Mouse (Mus musculus): Measurements from ENCODE around the gene Ckm. TPM values are rescaled to one million over a fixed set of nuclear protein-coding genes. Genes with fewer than 3 reads are reported as not detected.

Ckm gene
- total and polyA plus RNA-seq, 3 experiments, result not detected

- Histone ChIP-seq H3K9me3 (replicated peaks; ENCODE audit: insufficient read depth, low read length) (no peaks in the 10 kb centered on the region), H3K4me1 (ENCODE audit: control insufficient read depth in 1 of 2, insufficient read depth in 2 of 2, low read length in 2 of 2) (no peaks in the 10 kb centered on the region), H3K27ac (ENCODE audit: control insufficient read depth, low read depth, low read length) (no peak overlapping the region), H3K4me3 (ENCODE audit: control insufficient read depth in 1 of 2, insufficient read depth in 1 of 2, low read depth in 2 of 2, low read length in 2 of 2) (no peak overlapping the region), H3K27me3 (ENCODE audit: control insufficient read depth in 1 of 2, insufficient read depth in 2 of 2, low read length in 2 of 2) (no peaks in the 10 kb centered on the region), H3K9ac (ENCODE audit: control insufficient read depth, low read depth, low read length, poor library complexity, severe bottlenecking) (no peak overlapping the region), H3K36me3 (ENCODE audit: control insufficient read depth in 1 of 2, insufficient read depth in 2 of 2, low read length in 2 of 2) (peaks cover 0 to under 1% of the 10 kb centered on the region in 2 experiments; a peak in 1 of 4 replicates), H3K79me2 (ENCODE audit: control insufficient read depth, insufficient read depth, low read length, poor library complexity) (no peaks in the 10 kb centered on the region)
- no peak for TF ChIP-seq POLR2AphosphoS2 (IDR thresholded peaks at IDR 0.05; ENCODE audit: low read length)
- TF ChIP-seq USF1 (IDR thresholded peaks at IDR 0.05; ENCODE audit: low read depth, low read length), result no peak
- TF ChIP-seq MAZ (IDR thresholded peaks at IDR 0.05; ENCODE audit: low read depth, low read length), result no peak
- no peak for DNase-seq (ENCODE audit: low read depth, low spot score)
Measured at GRCm38 (mm10) chr7:19447689-19448088, 43.1 kb downstream of the Ckm start.

GRCm38 (mm10) chr7:19449165-19449564 lies 44.6 kb downstream of the Ckm start:
- no peak overlapping the region for H3K27ac ChIP-seq (ENCODE audit: control insufficient read depth, low read depth, low read length)

GRCm38 (mm10) chr7:19455186-19455585 lies 50.6 kb downstream of the Ckm start:
- no peaks in the 10 kb centered on the region for H3K27me3 ChIP-seq (ENCODE audit: control insufficient read depth in 1 of 2, insufficient read depth in 2 of 2, low read length in 2 of 2)
- H3K27ac ChIP-seq (ENCODE audit: control insufficient read depth, low read depth, low read length), result no peak overlapping the region
- H3K9me3 ChIP-seq (replicated peaks; ENCODE audit: insufficient read depth, low read length), result no peaks in the 10 kb centered on the region
- 0 out of 4 replicates have a peak, but pooled peaks cover 0 to 8% of the 10 kb centered on the region in 2 experiments for H3K4me1 ChIP-seq (ENCODE audit: control insufficient read depth in 1 of 2, insufficient read depth in 2 of 2, low read length in 2 of 2)
- no peak overlapping the region for H3K9ac ChIP-seq (ENCODE audit: control insufficient read depth, low read depth, low read length, poor library complexity, severe bottlenecking)
- no peak overlapping the region for H3K4me3 ChIP-seq (ENCODE audit: control insufficient read depth in 1 of 2, insufficient read depth in 1 of 2, low read depth in 2 of 2, low read length in 2 of 2)
- TF ChIP-seq NELFE (IDR thresholded peaks at IDR 0.05; ENCODE audit: low read depth, low read length) (no peak), CTCF (IDR thresholded peaks at IDR 0.05 in 2 of 3, conservative IDR thresholded peaks at IDR 0.05 in 1 of 3; ENCODE audit: control insufficient read depth in 1 of 3, insufficient read depth in 1 of 3, low read depth in 2 of 3, low read length in 3 of 3, poor library complexity in 1 of 3, severe bottlenecking in 1 of 3) (no peak)
- H3K36me3 ChIP-seq (ENCODE audit: control insufficient read depth in 1 of 2, insufficient read depth in 2 of 2, low read length in 2 of 2), result peaks cover 0 to 4% of the 10 kb centered on the region in 2 experiments; a peak in 1 of 4 replicates
- no peak for DNase-seq (ENCODE audit: low read depth, low spot score)
- peaks cover 7% of the 10 kb centered on the region for H3K79me2 ChIP-seq (ENCODE audit: control insufficient read depth, insufficient read depth, low read length, poor library complexity)

More at GRCm38 (mm10) chr7:19449165-19449564, 44.6 kb downstream of the Ckm start:
- Histone ChIP-seq H3K79me2 (ENCODE audit: control insufficient read depth, insufficient read depth, low read length, poor library complexity) (no peaks in the 10 kb centered on the region), H3K36me3 (ENCODE audit: control insufficient read depth in 1 of 2, insufficient read depth in 2 of 2, low read length in 2 of 2) (no peaks in the 10 kb centered on the region), H3K9me3 (replicated peaks; ENCODE audit: insufficient read depth, low read length) (no peaks in the 10 kb centered on the region), H3K4me3 (ENCODE audit: control insufficient read depth in 1 of 2, insufficient read depth in 1 of 2, low read depth in 2 of 2, low read length in 2 of 2) (no peak overlapping the region), H3K9ac (ENCODE audit: control insufficient read depth, low read depth, low read length, poor library complexity, severe bottlenecking) (no peak overlapping the region), H3K27me3 (ENCODE audit: control insufficient read depth in 1 of 2, insufficient read depth in 2 of 2, low read length in 2 of 2) (no peaks in the 10 kb centered on the region), H3K4me1 (ENCODE audit: control insufficient read depth in 1 of 2, insufficient read depth in 2 of 2, low read length in 2 of 2) (no peaks in the 10 kb centered on the region)
- TF ChIP-seq POLR2A (IDR thresholded peaks at IDR 0.05; ENCODE audit: control insufficient read depth in 1 of 2, insufficient read depth in 1 of 2, low read depth in 1 of 2, low read length in 2 of 2, poor library complexity in 1 of 2), result no peak
- TF ChIP-seq EP300 (IDR thresholded peaks at IDR 0.05; ENCODE audit: low read depth in 1 of 2, low read length in 2 of 2), result no peak
- no peak for TF ChIP-seq SIN3A (IDR thresholded peaks at IDR 0.05; ENCODE audit: low read length)
- TF ChIP-seq POLR2AphosphoS5 (IDR thresholded peaks at IDR 0.05; ENCODE audit: borderline replicate concordance, low read depth, low read length), result no peak
- TF ChIP-seq MAFK (IDR thresholded peaks at IDR 0.05; ENCODE audit: borderline replicate concordance, low read depth, low read length), result no peak
- no peak for TF ChIP-seq NRF1 (IDR thresholded peaks at IDR 0.05; ENCODE audit: insufficient read depth, low read depth, low read length, poor library complexity, severe bottlenecking)
- TF ChIP-seq GATA1 (IDR thresholded peaks at IDR 0.05; ENCODE audit: low read depth, low read length), result no peak
- no peak for TF ChIP-seq TBP (IDR thresholded peaks at IDR 0.05; ENCODE audit: low read depth, low read length)
- TF ChIP-seq TAL1 (IDR thresholded peaks at IDR 0.05; ENCODE audit: low read length), result no peak
- TF ChIP-seq USF1 (IDR thresholded peaks at IDR 0.05; ENCODE audit: low read depth, low read length), result no peak
- no peak for TF ChIP-seq ZKSCAN1 (IDR thresholded peaks at IDR 0.05; ENCODE audit: low read depth, low read length)
- TF ChIP-seq JUND (IDR thresholded peaks at IDR 0.05; ENCODE audit: low read depth, low read length), result no peak
- TF ChIP-seq MYB (IDR thresholded peaks at IDR 0.05; ENCODE audit: low read depth, low read length), result no peak
- no peak for TF ChIP-seq ZNF384 (IDR thresholded peaks at IDR 0.05; ENCODE audit: low read depth, low read length)
- TF ChIP-seq MYC (IDR thresholded peaks at IDR 0.05; ENCODE audit: low read depth, low read length), result no peak
- DNase-seq (ENCODE audit: low read depth, low spot score), result no peak
